Mouse (Mus musculus): ENCODE measurements around the gene Ralgapa2.
"Not testable (repeated sequence)": the region's sequence is repeated elsewhere in the genome, so short reads cannot be mapped to it uniquely, and the experiment has no call there.

Ralgapa2 gene

DNA sequence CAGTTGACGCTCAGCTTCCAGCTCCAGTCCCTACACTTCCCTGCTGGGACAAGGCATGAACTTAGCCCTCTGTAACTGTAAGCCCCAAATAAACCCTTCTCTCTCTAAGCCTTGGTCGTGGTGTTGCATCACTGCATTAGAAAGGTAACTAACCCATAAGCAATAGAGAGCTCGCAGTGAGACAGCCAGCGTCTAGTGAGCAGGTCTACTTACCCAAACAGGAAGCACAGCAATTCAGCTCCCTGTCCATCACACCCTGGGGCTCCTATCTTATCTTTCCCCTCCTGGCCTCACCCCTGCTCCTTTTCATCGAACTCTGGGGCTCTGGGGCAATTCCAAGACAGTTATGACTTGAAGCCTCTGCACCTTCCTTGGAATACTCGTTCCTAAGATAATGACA, 13.8 kb downstream of the Ralgapa2 start:
- no peak for DNase-seq (ENCODE audit: low read depth)

DNA sequence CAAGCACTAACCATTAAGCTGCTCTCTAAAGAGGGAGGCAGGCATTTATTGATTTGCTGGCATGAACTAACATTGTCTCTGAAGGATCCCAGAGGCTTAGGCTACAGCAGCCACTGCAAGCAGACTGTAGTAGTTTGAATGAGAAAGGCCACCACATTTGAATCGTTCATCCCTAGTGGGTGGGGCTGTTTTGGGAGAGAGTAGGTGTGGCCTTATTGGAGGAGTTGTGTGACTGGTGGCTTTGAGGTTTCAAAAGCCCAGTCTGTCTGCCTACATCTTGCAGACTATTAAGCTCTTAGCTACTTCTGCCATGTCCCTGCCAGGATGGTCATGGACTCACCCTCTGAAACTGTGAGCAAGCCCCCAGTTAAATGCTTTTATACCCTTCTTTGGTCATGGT, 15.1 kb downstream of the Ralgapa2 start:
- DNase-seq (ENCODE audit: low read depth) = no peak

DNA sequence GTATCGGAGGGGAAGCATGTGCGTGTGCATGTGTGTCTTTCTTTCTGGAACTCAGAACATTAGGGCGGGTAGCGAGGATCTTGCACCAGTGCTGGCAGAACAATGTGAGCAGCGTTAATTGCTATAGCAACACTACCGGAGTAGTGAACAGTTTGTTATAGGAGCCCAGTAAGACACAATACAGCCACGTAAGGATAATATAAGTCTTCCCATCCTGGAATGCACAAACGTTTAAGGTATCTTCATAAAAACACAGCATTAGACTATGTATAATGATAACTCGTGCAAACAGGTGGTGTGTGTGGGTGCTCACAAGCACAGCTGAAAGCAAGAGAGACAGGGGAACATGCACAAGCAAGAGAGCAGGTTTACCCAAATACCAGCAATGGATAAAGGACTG, 16.4 kb downstream of the Ralgapa2 start:
- no peak for DNase-seq (ENCODE audit: low read depth)

DNA sequence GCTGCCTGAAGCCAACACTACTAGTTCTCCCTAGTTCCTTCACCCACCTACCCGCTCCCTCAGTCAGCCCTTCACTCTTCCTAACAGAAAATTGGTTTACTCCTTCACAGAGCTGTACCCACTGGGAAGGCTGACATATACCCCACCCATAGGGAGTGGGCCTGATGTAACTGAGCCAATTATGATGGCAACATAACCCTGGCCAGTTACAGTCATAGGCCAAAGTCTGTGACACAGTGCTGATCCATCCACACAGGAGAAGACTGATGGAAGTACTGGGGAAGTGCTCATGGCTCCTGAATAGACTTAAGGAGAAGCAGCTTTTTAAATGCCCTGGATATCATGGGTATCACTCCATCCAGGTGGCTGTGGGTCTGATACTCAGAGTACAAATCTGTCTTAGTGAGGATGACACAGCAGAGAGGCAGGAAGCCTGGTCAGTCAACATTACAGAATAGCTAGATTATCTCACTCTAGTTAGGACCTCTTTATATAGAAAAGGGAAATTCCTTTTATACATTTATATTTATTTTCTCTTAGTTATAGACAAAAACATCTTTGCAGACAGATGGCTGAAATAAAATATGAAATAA, 18.7 kb downstream of the Ralgapa2 start:
- no peak for DNase-seq (ENCODE audit: low read depth)

DNA sequence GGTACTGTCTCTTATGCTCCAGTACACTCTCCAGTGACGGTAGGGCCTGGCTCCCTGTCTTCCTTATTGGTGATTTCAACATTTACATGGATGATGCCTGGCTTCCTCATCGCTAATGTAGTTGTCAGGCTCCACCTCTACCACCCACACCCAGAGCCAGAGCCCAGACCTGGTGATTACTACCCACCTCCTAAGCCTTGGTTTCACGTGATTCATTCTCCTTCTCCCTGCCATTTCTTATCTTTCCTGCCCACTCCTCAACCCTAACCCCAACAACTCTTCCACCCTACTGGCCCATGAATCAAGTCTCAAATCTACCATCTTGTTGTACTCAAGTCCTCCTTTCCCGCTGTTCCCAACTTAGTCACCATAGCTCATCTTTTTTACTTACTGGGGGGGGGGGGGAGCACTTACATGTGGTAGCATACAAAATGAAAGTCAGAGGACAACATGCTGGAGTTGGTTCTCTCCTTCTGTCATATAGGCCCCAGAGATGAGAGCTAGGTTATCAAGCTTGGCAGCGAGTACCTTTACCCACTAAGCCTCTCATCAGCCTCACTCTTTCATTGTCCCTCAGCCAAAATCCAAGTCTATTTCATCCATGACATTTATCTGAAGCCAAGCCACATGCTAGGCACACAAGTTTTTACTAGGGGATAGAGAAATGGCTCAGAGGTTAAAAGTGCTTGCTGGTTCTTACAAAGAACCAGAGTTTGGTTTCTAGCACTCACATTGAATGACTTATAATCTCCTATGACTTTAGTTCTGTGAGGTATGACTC, 20.1 kb downstream of the Ralgapa2 start:
- DNase-seq (ENCODE audit: low read depth) = no peak

DNA sequence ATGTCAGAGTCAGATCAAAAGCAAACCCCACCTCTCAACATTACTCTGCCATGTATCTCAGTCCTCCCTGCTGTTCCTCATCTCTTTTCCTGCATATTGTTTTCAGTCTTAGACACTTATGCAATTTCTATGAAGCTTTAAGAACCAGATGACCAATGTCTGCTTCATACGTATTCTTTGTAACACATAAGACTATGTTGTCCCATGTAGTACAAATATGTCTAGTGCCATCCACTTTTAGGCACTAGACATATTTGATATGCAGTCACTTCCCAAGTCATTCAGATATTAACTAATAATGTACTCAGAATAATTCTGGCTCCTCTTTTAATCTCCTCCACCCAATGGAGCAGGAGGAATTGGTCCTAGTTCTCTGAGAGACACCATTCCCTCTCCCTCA, 21.2 kb downstream of the Ralgapa2 start:
- no peak for DNase-seq (ENCODE audit: low read depth)

DNA sequence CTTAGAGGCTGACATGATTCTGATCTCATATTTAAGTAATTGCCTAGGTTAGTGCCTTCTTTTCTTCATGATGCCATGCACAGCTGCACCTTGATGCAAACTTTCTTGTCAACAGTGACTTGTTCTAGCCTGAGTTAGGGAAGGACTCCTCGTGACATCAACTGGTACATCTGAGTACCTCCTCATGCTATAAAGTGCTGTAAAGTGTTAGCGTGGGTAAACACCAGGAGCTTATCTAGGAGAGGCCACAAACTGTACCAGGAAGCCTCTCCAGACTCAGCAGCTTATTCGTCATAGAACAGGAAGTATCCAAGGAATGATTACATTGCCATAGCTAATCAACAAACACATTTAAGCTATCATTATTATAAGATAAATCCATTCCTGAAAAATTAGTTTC, 23.9 kb downstream of the Ralgapa2 start:
- DNase-seq (ENCODE audit: low read depth) = no peak

DNA sequence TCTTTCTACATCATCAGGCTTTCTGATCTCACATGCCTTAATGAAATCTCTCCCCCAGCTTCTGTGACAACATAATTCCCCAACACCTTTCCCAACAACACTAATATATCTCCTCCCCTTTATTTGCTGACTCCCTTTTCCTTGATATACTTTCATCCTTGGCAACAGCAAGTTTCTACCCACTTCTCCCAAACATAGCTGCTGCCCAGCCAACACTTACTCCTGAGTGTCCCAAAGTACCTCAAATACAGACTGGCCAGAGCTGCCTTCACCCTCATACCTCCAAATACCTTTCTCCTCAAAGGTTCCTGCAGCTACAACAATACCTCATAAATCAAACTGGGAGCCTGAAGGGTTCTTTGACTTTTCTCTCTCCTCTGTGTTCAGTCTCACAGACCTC, 29.3 kb downstream of the Ralgapa2 start:
- no peak for DNase-seq (ENCODE audit: low read depth)

DNA sequence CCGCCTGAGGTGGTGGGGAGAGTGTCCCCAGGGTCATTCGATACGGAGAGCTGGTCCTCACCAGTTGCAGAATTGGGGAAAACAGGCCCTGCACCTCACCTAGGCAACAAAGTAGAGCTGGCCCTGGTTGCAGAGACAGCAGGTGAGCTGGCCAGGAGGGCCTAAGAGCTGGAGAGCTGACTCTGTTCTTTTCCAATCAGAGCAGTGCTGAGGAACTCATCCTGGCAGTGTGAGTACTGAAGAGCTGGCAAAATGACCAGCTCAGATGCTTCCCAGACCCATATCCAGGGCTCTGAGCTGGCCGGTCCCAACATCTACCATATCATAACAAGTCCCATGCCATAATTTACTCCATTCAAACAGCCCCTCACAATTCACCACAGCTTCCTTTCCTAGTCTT, 34.7 kb downstream of the Ralgapa2 start:
- DNase-seq (ENCODE audit: low read depth) = no peak

DNA sequence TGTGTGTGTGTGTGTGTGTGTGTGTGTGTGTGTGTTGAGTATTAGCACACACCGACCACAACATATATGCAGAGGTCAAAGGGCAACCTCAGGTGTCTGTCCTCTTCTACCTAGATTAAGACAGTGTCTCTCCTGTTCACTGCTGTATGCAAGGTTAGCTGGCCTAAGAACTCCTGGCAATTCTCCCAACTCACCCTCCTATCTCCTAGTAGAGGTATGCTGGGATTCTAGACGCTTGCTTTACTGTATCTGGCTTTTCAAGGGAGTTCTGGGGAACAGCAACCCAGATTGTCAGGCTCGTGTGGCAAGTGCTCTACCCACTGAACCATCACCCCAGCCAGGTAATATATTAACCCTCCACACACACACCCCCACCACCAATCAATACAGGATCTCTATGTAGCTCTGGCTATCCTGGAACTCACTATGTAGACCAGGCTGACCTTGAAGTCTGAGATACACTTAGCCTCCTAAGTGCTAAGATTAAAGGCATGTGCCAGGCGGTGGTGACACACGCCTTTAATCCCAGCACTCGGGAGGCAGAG, 35.6 kb downstream of the Ralgapa2 start:
- DNase-seq (ENCODE audit: low read depth) = no peak

DNA sequence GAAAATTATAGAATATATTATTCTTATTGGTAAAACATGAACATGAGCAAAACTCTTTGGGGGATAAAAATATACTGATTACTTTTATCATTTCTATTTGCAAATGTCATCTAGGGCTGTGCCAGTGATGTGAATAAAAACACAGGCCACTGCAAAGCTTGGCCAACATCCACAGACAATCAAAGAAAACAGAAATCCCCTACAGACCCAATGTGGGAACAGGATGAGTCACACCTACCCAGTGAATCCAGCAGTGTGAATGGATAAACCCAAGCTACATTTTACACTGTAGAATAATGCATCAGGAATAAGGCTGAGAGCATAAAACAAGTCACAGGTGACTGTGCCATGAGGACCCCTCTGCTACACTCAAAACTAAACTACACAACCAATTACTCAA, 36.1 kb downstream of the Ralgapa2 start:
- no peak for DNase-seq (ENCODE audit: low read depth)

DNA sequence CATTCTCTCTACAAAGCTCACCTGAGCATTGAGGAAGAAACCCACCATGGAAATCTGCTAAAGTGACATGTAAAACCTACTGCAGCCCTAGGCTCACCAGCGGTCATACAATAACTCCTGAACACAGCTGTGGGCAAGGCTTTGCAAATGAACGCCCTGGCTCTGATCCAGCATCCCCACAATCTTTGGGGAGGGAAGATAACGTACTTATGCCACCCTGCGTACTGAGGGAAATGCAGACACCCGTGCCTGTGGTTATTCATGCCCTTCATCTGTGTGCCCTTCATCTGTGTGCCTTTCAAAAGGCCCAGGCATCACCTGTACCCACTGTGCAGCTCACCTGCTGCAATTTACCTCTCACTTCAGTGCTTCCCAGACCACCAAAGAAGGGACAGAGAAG, 41.2 kb downstream of the Ralgapa2 start:
- DNase-seq (ENCODE audit: low read depth) = no peak

DNA sequence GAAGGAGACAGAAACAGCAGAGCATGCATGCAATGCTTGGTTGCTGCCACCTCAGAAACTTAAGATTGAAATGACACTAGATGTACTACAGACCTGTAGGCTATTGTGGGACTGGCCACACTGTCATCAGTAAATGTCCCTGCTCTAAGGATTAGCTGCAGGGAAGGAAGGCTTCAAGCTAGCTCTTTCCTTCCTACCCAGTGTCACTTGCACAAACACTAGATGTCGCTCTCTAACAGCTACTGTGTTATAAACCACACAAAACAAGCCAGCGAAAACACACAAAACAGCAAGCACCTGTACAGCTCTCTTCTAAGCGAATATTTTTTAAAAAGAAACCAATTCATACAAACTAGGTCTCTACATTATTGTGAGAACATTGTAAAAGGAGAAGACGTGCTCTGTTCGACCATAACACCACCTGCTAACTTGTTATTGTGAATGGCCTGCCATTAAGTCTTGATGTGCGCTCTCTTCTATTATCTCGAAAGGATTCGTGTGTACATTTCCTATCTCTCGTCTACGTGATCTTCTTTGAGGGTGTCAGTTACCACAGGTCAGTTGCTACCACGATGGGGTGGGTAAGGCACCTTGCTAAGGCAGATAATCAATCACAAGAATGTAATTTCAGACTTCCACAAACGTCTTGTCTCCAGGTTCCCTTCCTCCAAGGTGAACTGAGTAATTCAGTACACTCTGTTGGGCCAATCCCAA, 42.3 kb downstream of the Ralgapa2 start:
- peak; percentile 28 for DNase-seq (ENCODE audit: low read depth)

DNA sequence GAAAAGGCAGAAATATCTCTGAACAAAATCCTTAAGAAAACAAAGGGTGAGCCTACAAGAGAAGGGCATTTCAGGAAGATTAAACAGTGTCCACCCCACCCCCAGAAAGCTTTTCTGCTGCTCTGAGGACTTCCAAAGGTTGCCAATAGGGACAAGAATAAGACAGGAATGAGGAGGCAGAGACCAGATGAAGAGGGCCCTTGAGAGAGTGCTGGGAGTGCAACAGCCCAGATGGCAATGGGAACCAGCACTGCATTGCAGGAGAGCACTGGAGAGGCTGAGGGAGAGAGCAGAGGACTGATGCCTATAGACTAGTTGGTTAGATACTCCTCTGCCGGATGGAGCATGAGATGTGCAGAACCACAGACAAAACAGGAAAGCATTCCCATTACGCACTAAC, 43.2 kb downstream of the Ralgapa2 start:
- no peak for DNase-seq (ENCODE audit: low read depth)

DNA sequence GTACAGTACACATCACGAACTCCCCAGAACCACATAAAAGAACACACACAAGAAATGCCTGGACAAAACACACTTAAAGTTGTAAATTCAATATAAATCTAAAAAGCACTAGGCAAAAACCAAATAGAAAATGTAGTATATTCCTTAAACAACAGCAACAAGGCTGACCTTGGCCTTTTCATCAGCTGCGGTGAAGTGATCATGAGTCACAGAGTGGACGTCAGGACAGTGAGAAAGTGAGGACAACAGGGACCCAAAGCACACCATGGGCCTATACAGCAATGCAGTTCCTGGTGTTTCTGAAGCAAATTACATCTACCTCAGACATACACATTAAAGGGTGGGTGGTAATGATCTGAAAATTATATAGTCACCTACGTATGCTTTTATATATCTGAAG, 44.1 kb downstream of the Ralgapa2 start:
- no peak for DNase-seq (ENCODE audit: low read depth)

DNA sequence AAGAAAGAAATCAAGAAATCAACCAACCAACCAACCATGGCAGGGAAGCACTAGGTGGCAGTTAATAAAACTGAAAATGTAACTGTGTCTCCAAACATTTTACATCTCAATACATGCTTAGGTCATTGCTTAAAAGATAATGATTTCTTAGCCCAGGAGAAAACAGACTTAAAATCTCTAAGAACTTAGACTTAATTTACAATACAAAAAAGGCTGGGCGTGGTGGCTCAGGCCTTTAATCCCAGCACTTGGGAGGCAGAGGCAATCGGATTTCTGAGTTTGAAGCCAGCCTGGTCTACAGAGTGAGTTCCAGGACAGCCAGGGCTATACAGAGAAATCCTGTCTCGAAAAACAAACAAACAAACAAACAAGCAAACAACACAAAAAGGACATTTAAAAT, 45.3 kb downstream of the Ralgapa2 start:
- DNase-seq (ENCODE audit: low read depth) = not testable (repeated sequence)

DNA sequence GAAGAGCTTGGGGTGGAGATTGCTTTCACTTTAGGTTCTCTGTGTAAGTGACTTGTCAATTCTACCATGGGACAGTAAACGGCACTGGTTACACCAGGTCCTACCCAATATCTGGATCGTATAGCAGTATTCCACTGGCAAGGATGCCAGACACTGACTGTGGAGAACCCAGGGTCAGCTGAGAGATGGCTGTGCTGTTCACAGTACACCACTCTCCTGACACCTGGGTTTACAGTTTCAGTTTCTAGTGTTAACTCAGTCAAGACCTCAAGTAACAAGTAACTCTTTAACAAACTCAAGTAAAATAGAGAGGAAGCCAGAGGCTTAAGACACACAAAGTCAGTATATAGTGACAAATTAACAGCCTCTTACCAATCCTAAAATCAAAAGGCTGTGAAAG, 54.6 kb downstream of the Ralgapa2 start:
- no peak for DNase-seq (ENCODE audit: low read depth)

DNA sequence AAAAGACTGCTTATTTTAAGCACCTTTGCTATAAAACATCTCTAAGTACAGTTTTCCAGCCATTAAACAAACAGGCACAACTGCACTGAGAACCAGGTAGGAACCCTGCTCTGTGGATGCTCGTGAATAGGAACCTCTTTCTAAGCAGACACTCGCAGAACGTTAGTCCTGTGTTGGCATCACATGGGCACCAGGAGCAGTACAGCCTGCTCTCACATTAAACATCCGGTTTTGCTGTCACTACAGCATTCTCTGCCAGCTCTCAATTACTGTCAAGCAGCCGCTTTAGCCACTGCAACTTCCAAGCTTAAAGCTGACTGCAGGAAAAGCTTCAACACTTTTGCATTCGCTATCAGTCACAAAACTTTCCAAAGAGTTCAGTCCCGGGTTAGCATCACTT, 55.5 kb downstream of the Ralgapa2 start:
- no peak for DNase-seq (ENCODE audit: low read depth)

DNA sequence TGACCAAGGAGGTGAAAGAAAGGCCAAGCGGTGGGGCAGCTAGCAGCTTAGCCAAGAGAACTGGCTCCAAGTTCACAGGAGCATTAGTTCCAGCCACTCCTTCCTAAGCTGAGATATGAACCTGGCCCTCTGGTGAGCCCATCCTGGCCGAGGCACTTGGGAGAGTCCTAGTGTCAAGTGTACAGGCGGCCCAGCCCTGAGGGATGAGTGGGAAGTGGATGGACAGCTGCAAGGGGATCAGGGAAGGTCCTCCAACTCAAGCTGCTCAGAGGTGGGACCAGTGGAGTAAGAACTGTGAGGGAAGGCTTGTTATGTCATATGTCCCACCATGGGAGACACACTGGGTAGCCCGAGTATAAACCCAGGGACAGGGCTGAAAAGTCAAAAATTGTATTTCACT, 56.1 kb downstream of the Ralgapa2 start:
- DNase-seq (ENCODE audit: low read depth) = no peak

DNA sequence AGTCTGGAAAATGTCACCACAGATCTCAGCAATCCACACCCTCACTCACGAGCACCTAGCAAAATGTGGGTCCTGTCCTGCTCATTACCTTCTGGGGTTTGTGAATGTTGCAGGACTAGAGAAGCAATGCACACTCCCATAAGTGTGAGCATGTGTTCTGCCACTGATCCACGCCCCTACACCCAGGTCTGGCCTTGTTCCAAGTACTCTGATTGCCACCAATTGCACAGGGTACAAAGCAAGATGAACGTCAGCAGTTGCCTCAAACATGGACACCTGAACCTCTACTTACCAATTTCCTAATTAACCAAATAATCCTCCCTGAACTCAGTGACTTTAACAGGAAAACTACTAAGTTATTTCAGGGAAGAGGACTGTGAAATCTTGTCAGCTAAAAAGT, 68.1 kb downstream of the Ralgapa2 start:
- no peak for DNase-seq (ENCODE audit: low read depth)

DNA sequence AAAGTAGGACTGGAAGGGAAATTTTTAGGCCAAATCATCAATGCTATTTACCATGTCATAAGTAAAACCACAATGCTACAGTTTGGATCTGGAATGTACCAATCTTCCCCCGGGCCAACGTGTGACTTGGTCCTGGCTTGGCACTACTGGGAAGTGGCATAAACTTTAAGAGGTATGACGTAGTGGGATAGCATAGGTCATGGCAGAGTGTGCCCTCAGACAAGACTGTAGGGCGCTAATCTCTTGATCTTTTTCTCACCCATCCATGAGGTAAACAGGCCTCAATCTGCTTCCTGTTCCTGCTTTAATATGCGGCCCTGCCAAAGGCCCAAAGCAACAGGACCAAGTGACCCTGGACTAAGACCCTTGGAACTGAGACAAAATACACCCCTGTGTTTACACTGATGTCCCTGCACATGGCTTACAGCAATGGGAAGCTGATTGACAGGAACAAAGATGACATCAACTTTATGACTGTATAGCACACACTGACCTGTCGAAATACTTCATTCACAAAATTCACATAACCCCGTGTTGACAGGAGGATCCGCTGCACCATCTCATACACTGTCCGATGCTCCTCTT, 68.8 kb downstream of the Ralgapa2 start:
- DNase-seq (ENCODE audit: low read depth) = no peak

DNA sequence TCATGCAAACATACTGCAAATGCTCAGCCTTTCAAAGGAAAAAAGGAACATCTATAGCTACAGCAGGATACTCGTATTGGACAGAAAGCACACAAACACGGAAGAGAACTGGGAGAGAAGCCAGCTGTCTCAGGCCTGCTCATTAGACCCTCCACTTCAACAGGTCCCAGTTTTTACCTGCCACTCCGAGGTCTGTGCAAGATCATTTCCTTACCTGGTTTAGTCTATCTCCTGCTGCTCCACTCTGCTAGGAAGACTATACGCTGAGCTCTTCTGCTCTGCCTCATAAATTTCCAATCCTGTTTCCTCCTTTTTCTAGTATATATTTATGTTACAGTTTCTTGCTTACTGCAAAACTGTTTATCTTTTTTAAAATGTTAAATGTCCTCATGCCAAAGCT, 70.4 kb downstream of the Ralgapa2 start:
- DNase-seq (ENCODE audit: low read depth) = no peak

DNA sequence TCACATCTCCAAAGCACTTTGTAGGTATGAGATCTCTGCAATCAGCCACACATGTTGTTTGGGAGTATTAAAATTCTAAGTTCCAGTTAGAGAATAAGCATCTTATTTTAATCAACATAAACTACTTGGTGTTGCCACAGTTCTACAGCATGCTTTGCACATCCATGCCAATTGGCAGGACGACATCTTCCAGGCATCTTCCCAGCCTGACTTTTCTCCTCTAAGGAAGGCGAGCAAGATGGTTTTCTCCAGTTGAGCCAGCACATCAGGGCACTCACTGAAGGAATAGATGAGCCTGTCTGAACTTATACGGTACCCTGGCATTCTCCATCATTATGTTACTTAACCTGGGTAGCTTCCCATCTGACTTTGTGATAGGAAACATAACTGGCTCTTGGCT, 83.4 kb downstream of the Ralgapa2 start:
- DNase-seq (ENCODE audit: low read depth) = no peak
